Mouse (Mus musculus) cortical plate, adult 2 months (tissue): Measurements from ENCODE around the gene Slc22a23. TPM values are rescaled to one million over a fixed set of nuclear protein-coding genes. Genes with fewer than 3 reads are reported as not detected.

ENCODE experiments used
- H3K27ac ChIP-seq: fragments of 200-500 bp; 2 replicates; pipeline ENCODE4 v1.5.1; 2012; ENCODE audit warnings: low read length, control low read depth, inconsistent platforms; ENCODE audit not compliant: insufficient read depth
- H3K4me1 ChIP-seq: fragments of 200-500 bp; 2 replicates; pipeline ENCODE4 v1.6.1; 2011; ENCODE audit warnings: low read length; ENCODE audit not compliant: control insufficient read depth, insufficient read depth
- H3K4me3 ChIP-seq: fragments of 200-500 bp; 2 replicates; pipeline ENCODE4 v1.5.1; 2011; ENCODE audit warnings: mild to moderate bottlenecking, low read length, control low read depth; ENCODE audit not compliant: insufficient read depth
- CTCF ChIP-seq: fragments of 200-500 bp; IDR thresholded peaks from 2 replicates; pipeline ENCODE4 v1.5.1; 2011; ENCODE audit warnings: mild to moderate bottlenecking, control low read depth, low read length; ENCODE audit not compliant: insufficient read depth; ENCODE audit errors: extremely low read depth
- POLR2A ChIP-seq: fragments of 200-500 bp; IDR thresholded peaks from 2 replicates; pipeline ENCODE4 v1.6.1; 2011; ENCODE audit warnings: mild to moderate bottlenecking, low read length, control low read depth; ENCODE audit not compliant: insufficient read depth; ENCODE audit errors: extremely low read depth
- polyA plus RNA-seq: library from polyadenylated mRNA; depleted of rRNA; stranded (reverse); fragments of >200 nt; gene quantifications from 2 replicates; pipeline ENCODE4 v1.2.3, GENCODE M21; 2012

Slc22a23 gene
- polyA plus RNA-seq, 1 experiment = 54.4 TPM

- Histone ChIP-seq H3K4me1 (peaks cover 7% of the 10 kb centered on the region), H3K4me3 (no peak overlapping the region), H3K27ac (no peak overlapping the region)
- no peak for TF ChIP-seq CTCF
- no peak for TF ChIP-seq POLR2A
These were observed 52.9 kb downstream of the Slc22a23 start for GRCm38 (mm10) chr13:34292042-34292441.

- Histone ChIP-seq H3K4me3 (no peak overlapping the region), H3K4me1 (peaks cover 7% of the 10 kb centered on the region), H3K27ac (no peak overlapping the region)
- TF ChIP-seq CTCF (no peak), POLR2A (no peak)
These were observed 54.6 kb downstream of the Slc22a23 start for GRCm38 (mm10) chr13:34290346-34290745.

GRCm38 (mm10) chr13:34289567-34289966 lies 55.4 kb downstream of the Slc22a23 start:
- H3K27ac ChIP-seq = no peak overlapping the region
- no peak overlapping the region for H3K4me3 ChIP-seq
- peaks cover 7% of the 10 kb centered on the region for H3K4me1 ChIP-seq
- no peak for TF ChIP-seq CTCF
- no peak for TF ChIP-seq POLR2A

GRCm38 (mm10) chr13:34288129-34288528 lies 56.9 kb downstream of the Slc22a23 start:
- H3K27ac ChIP-seq = no peak overlapping the region
- peaks cover 7% of the 10 kb centered on the region for H3K4me1 ChIP-seq
- no peak overlapping the region for H3K4me3 ChIP-seq
- TF ChIP-seq POLR2A = no peak
- no peak for TF ChIP-seq CTCF

- peaks cover 7% of the 10 kb centered on the region for H3K4me1 ChIP-seq
- TF ChIP-seq CTCF (no peak), POLR2A (no peak)
- no peak overlapping the region for H3K4me3 ChIP-seq
- H3K27ac ChIP-seq = peak overlapping the region; percentile 73; the same call in 1 of the 2 replicates
These were observed 57.3 kb downstream of the Slc22a23 start for GRCm38 (mm10) chr13:34287601-34288083.

GRCm38 (mm10) chr13:34281360-34281759 lies 63.6 kb downstream of the Slc22a23 start:
- H3K27ac ChIP-seq = 0 out of 2 replicates have a peak overlapping the region, but pooled peaks have one; percentile 13
- TF ChIP-seq POLR2A = no peak
- TF ChIP-seq CTCF = no peak
- no peak overlapping the region for H3K4me3 ChIP-seq
- H3K4me1 ChIP-seq = peaks cover 13% of the 10 kb centered on the region; the same call in 1 of the 2 replicates

- TF ChIP-seq POLR2A (no peak), CTCF (no peak)
- no peak overlapping the region for H3K4me3 ChIP-seq
- H3K4me1 ChIP-seq = peaks cover 12% of the 10 kb centered on the region; the same call in 1 of the 2 replicates
- peak overlapping the region; percentile 55 for H3K27ac ChIP-seq
These were observed 66.2 kb downstream of the Slc22a23 start for GRCm38 (mm10) chr13:34278759-34279270.

GRCm38 (mm10) chr13:34278288-34278701 lies 66.7 kb downstream of the Slc22a23 start:
- H3K27ac ChIP-seq = peak overlapping the region; percentile 55
- no peak for TF ChIP-seq POLR2A
- no peak for TF ChIP-seq CTCF
- no peak overlapping the region for H3K4me3 ChIP-seq
- peaks cover 12% of the 10 kb centered on the region; the same call in 1 of the 2 replicates for H3K4me1 ChIP-seq

- Histone ChIP-seq H3K4me3 (no peak overlapping the region), H3K4me1 (peaks cover 13% of the 10 kb centered on the region), H3K27ac (no peak overlapping the region)
- TF ChIP-seq POLR2A (no peak), CTCF (no peak)
These were observed 67.4 kb downstream of the Slc22a23 start for GRCm38 (mm10) chr13:34277611-34278010.

- Histone ChIP-seq H3K4me3 (no peak overlapping the region), H3K27ac (0 out of 2 replicates have a peak overlapping the region, but pooled peaks have one; percentile 32), H3K4me1 (peaks cover 15% of the 10 kb centered on the region)
- no peak for TF ChIP-seq CTCF
- no peak for TF ChIP-seq POLR2A
These were observed 68.0 kb downstream of the Slc22a23 start for GRCm38 (mm10) chr13:34277001-34277400.

GRCm38 (mm10) chr13:34274890-34275289 lies 70.1 kb downstream of the Slc22a23 start:
- no peak overlapping the region; the same call in 1 of the 2 replicates for H3K27ac ChIP-seq
- TF ChIP-seq CTCF = no peak
- TF ChIP-seq POLR2A = no peak
- peaks cover 15% of the 10 kb centered on the region for H3K4me1 ChIP-seq
- H3K4me3 ChIP-seq = no peak overlapping the region
